Mouse (Mus musculus) frontal cortex, adult 2 months (tissue): ENCODE results near the gene Fstl3. TPM values are rescaled to one million over a fixed set of nuclear protein-coding genes. Genes with fewer than 3 reads are reported as not detected.

Experiments used
- DNase-seq, 2 experiments: peaks; one replicate each; pipeline ENCODE4 v3.0.0; 2022; ENCODE audit warnings: low spot score in 1 of 2; ENCODE audit errors: extremely low spot score in 1 of 2
- polyA plus RNA-seq: library from polyadenylated mRNA; depleted of rRNA; stranded (reverse); fragments of >200 nt; gene quantifications from 2 replicates; pipeline ENCODE4 v1.2.3, GENCODE M21; 2012

Gene Fstl3
- polyA plus RNA-seq, 1 experiment = 5.6 TPM

- DNase-seq = no peak
These were observed 16.4 kb upstream of the Fstl3 start for GRCm38 (mm10) chr10:79760603-79761143.

GRCm38 (mm10) chr10:79762875-79763274 lies 14.2 kb upstream of the Fstl3 start:
- DNase-seq = no peak

- no peak for DNase-seq
These were observed 12.8 kb upstream of the Fstl3 start for GRCm38 (mm10) chr10:79764234-79764633.

GRCm38 (mm10) chr10:79765228-79765745 lies 11.8 kb upstream of the Fstl3 start:
- no peak for DNase-seq

GRCm38 (mm10) chr10:79766001-79766507 lies 11.0 kb upstream of the Fstl3 start:
- no peak for DNase-seq

GRCm38 (mm10) chr10:79766508-79767325 lies 10.4 kb upstream of the Fstl3 start, which contains the start of gene Rnf126:
TSS of gene Rnf126 (minus strand) at chr10:79766952.
- DNase-seq = peak; percentile 98 to 99

GRCm38 (mm10) chr10:79767372-79768244 lies 9.5 kb upstream of the Fstl3 start:
- peak; percentile 95 to 97 for DNase-seq

GRCm38 (mm10) chr10:79768400-79768799 lies 8.7 kb upstream of the Fstl3 start:
- DNase-seq = peak in 1 of 2 experiments; percentile 84

- DNase-seq = no peak
These were observed 7.7 kb upstream of the Fstl3 start for GRCm38 (mm10) chr10:79769329-79769728.

GRCm38 (mm10) chr10:79772320-79772719 lies 4.8 kb upstream of the Fstl3 start:
- DNase-seq = no peak

GRCm38 (mm10) chr10:79773208-79773607 lies 3.9 kb upstream of the Fstl3 start:
- DNase-seq = no peak

GRCm38 (mm10) chr10:79774486-79775279 lies 2.4 kb upstream of the Fstl3 start:
- no peak for DNase-seq

GRCm38 (mm10) chr10:79778006-79778405 lies 934 bp downstream of the Fstl3 start:
- DNase-seq = no peak

GRCm38 (mm10) chr10:79779193-79779592 lies 2.1 kb downstream of the Fstl3 start:
- no peak for DNase-seq

- peak; percentile 95 to 97 for DNase-seq
These were observed 3.0 kb downstream of the Fstl3 start for GRCm38 (mm10) chr10:79779784-79780663.

- DNase-seq = peak in 1 of 2 experiments; percentile 75
These were observed 3.6 kb downstream of the Fstl3 start for GRCm38 (mm10) chr10:79780664-79781015.

GRCm38 (mm10) chr10:79781139-79781538 lies 4.1 kb downstream of the Fstl3 start:
- DNase-seq = no peak

- DNase-seq = no peak
These were observed 4.9 kb downstream of the Fstl3 start for GRCm38 (mm10) chr10:79781956-79782355.

- DNase-seq = no peak
These were observed 6.0 kb downstream of the Fstl3 start for GRCm38 (mm10) chr10:79783050-79783449.
